Mouse (Mus musculus) lung, postnatal 0 days (tissue): ENCODE measurements at regions not wholly inside any gene's neighbourhood (a gene's known extent, or its start where the extent isn't known, plus 50 kb on each side); places are given as distances from the start of the nearest gene placed in this dataset.

Source experiments
- ATAC-seq: fragments of 200-750 bp; cut with Nextera tagmentation; 2 replicates; pipeline ENCODE4 v1.8.0; 2017; ENCODE audit warnings: moderate library complexity
- DNase-seq: peaks from one replicate; pipeline ENCODE4 v3.0.0-alpha.2; 2016; ENCODE audit warnings: low spot score
- H3K27ac ChIP-seq: fragments of 300-500 bp; sonication (generic); 2 replicates; pipeline ENCODE4 v1.5.1; 2014; ENCODE audit warnings: antibody characterized with exemption, mild to moderate bottlenecking, low read length, mixed read lengths
- H3K27me3 ChIP-seq: fragments of 300-500 bp; sonication (generic); replicated peaks from 2 replicates; pipeline ENCODE4 v1.6.1; 2014; ENCODE audit warnings: low read length, mixed read lengths; ENCODE audit not compliant: insufficient read depth
- H3K36me3 ChIP-seq: fragments of 300-500 bp; sonication (generic); 2 replicates; pipeline ENCODE4 v1.6.1; 2014; ENCODE audit warnings: low read length, mixed read lengths; ENCODE audit not compliant: insufficient read depth
- H3K4me1 ChIP-seq: fragments of 300-500 bp; sonication (generic); 2 replicates; pipeline ENCODE4 v1.6.1; 2014; ENCODE audit warnings: antibody characterized with exemption, low read depth, low read length, mixed read lengths; ENCODE audit not compliant: insufficient read depth
- H3K4me2 ChIP-seq: fragments of 300-500 bp; sonication (generic); replicated peaks from 2 replicates; pipeline ENCODE4 v1.6.1; 2014; ENCODE audit warnings: low read depth, mild to moderate bottlenecking, low read length, moderate library complexity, mixed read lengths
- H3K4me3 ChIP-seq: fragments of 300-500 bp; sonication (generic); 2 replicates; pipeline ENCODE4 v1.5.1; 2014; ENCODE audit warnings: low read depth, low read length
- H3K9ac ChIP-seq: fragments of 300-500 bp; sonication (generic); replicated peaks from 2 replicates; pipeline ENCODE4 v1.6.1; 2014; ENCODE audit warnings: low read depth, mild to moderate bottlenecking
- H3K9me3 ChIP-seq: fragments of 300-500 bp; sonication (generic); 2 replicates; pipeline ENCODE4 v1.6.1; 2016; ENCODE audit warnings: low read length, mixed read lengths
- CTCF ChIP-seq: IDR thresholded peaks from 2 replicates; pipeline ENCODE4 v1.5.1; 2016; ENCODE audit warnings: antibody characterized with exemption, mild to moderate bottlenecking
- EP300 ChIP-seq: IDR thresholded peaks from 2 replicates; pipeline ENCODE4 v1.6.1; 2016; ENCODE audit warnings: antibody characterized with exemption, mild to moderate bottlenecking, control low read depth
- WGBS: fragments of 180-500 bp; shearing (Covaris S2); extraction: QIAGEN DNeasy Blood & Tissue Kit; methylation state at CpG from one replicate; pipeline ENCODE4 v1.1.7; 2014; 5-methylcytosine and 5-hydroxymethylcytosine counted together

DNA sequence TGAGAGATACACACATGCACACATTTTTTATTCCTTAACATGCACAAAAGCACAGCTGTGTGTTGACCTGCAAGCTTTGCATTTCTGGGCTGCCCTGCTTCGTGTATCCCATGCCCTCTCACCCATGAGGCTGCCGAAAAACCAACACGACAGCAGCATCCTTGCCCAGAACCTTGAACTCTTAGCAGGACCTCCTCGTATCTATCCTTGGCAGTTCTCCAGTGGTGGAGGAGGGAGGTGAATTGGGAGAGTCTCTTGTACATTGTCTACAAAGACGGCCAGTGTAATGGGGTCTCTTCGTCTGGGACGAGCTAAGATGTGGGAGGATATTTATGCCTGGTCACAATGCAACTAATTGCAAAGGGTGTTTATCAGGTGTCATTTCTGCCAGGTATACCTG is 149.6 kb upstream of the Cadm1 start:
- TF ChIP-seq EP300 (no peak), CTCF (no peak)
- Histone ChIP-seq H3K4me3 (no peak overlapping the region), H3K4me2 (no peak overlapping the region), H3K4me1 (no peaks in the 10 kb centered on the region), H3K9me3 (no peaks in the 10 kb centered on the region), H3K36me3 (no peaks in the 10 kb centered on the region), H3K27me3 (0 out of 2 replicates have a peak, but pooled peaks cover 2% of the 10 kb centered on the region), H3K9ac (no peak overlapping the region), H3K27ac (no peak overlapping the region)
- no peak for DNase-seq
- 46% methylated on average over 7 of the region's 7 CpGs for WGBS
- no peak for ATAC-seq

DNA sequence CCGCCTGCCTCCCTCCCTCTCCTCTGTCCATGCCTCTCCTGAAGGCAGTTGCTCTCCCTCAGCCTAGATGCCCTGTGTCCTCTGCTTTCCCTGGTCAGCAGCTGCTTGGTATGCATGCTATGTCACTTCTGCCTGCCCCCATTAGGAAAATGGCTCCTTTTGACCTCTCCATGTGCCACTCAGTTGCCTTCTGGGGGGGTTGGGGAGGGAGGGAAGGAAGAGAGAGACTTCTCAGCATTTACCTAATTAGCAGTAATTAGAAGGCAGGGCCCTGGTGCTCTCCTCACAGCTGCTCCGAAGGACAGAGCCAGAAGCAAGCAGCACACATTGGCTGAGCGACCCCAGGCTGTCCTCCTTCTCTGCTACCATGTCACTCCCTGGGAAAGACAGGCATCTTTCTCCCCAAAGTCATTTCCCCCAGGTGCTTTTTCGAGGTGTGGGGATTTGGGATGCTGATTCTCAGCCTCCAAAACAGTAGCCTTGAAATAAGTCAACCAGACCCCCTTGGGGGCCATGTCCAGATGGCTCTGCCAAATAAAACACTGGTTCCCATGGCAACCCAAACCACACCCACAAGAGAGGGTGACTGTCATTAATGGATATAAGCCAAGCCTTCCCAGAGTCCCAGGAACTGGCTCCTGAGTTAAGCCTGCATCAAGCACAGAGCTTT is 145.7 kb upstream of the Cadm1 start:
- Histone ChIP-seq H3K27me3 (0 out of 2 replicates have a peak, but pooled peaks cover 2% of the 10 kb centered on the region), H3K36me3 (no peaks in the 10 kb centered on the region), H3K4me3 (no peak overlapping the region), H3K4me1 (no peaks in the 10 kb centered on the region), H3K9ac (no peak overlapping the region), H3K9me3 (no peaks in the 10 kb centered on the region), H3K27ac (no peak overlapping the region), H3K4me2 (no peak overlapping the region)
- TF ChIP-seq EP300, result no peak
- no peak for TF ChIP-seq CTCF
- WGBS, result 61% methylated on average over 4 of the region's 4 CpGs
- ATAC-seq (no peak), DNase-seq (no peak)

DNA sequence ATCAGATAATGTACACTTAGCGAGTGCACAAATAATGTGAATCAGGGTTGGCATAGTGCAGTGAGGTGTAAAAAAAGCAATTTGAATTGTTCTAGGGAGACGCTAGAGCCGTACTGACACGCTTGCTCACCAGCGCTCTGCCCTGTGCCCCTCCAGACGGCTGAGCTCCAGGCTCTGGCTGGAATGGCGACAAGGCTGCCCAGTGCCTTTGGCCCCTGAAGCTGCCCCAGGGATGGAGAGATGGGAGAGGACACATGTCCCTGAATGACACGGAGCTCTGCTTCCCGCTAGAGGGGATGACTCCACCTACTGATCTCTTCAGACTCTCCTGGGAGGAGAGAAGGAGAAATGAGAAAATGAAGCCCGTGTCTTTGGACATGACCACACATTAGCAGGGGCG is 143.3 kb upstream of the Cadm1 start:
- Histone ChIP-seq H3K27ac (no peak overlapping the region), H3K9ac (no peak overlapping the region), H3K36me3 (no peaks in the 10 kb centered on the region), H3K4me1 (no peaks in the 10 kb centered on the region), H3K4me3 (no peak overlapping the region), H3K4me2 (no peak overlapping the region), H3K27me3 (no peaks in the 10 kb centered on the region), H3K9me3 (no peaks in the 10 kb centered on the region)
- DNase-seq (no peak), ATAC-seq (no peak)
- TF ChIP-seq CTCF (no peak), EP300 (no peak)
- 77% methylated on average over 11 of the region's 11 CpGs for WGBS

DNA sequence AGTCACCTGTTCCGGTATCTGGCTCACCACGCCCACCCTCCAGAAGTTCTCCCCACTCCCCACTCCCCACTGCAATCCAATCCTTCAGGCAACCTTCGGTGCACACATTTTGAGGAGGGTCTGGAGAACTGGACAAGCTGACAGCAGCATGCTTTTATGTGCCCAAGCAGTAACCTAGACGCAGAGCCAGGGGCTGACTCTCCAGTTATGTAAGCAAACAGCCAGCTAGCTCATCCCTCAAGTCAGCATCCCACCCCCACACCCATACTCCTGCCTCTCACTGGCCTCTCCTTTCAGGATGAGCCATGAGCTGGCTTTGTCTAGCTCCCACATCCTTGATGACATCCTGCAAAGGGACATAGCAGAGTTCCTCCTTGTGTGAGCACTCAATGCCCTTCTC is 142.8 kb upstream of the Cadm1 start:
- no peak overlapping the region for H3K9ac ChIP-seq
- H3K36me3 ChIP-seq, result no peaks in the 10 kb centered on the region
- H3K4me3 ChIP-seq, result no peak overlapping the region
- DNase-seq, result no peak
- ATAC-seq, result no peak
- TF ChIP-seq CTCF (no peak), EP300 (no peak)
- no peak overlapping the region for H3K27ac ChIP-seq
- H3K4me1 ChIP-seq, result no peaks in the 10 kb centered on the region
- no peaks in the 10 kb centered on the region for H3K9me3 ChIP-seq
- no peak overlapping the region for H3K4me2 ChIP-seq
- H3K27me3 ChIP-seq, result no peaks in the 10 kb centered on the region
- WGBS, result 35% methylated on average over 4 of the region's 4 CpGs

DNA sequence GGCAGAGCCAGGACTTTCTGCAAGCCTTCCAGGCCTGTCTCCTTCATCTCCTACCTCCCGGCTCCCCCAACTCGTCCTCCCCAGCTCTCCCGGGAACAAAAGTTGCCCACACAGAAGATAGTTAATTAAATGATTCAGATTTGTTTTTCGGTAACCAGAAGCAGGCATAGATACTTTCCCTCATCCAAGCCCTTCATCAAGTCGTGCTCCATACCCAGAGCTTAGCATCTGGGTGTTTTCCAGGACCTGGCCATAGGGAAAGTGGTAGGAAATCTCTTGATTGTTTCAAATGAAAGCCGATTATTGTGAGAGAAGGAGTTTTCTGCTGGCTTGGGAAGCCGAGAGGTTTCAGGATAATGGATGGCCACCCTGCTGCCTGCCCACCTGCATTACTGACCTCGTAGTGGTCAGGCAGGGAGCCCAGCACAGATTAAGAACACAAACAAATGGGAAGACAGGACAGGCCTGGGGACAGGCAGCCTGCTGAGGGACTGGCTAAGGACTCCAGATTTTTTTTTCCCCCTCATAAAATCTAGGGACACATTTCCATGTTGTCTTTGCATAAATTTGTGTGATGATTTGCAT is 142.2 kb upstream of the Cadm1 start:
- no peak overlapping the region for H3K9ac ChIP-seq
- DNase-seq, result no peak
- TF ChIP-seq CTCF (no peak), EP300 (no peak)
- WGBS, result 59% methylated on average over 8 of the region's 8 CpGs
- no peaks in the 10 kb centered on the region for H3K9me3 ChIP-seq
- ATAC-seq, result no peak
- no peaks in the 10 kb centered on the region for H3K36me3 ChIP-seq
- H3K4me1 ChIP-seq, result no peaks in the 10 kb centered on the region
- H3K27me3 ChIP-seq, result no peaks in the 10 kb centered on the region
- no peak overlapping the region for H3K27ac ChIP-seq
- H3K4me2 ChIP-seq, result no peak overlapping the region
- no peak overlapping the region for H3K4me3 ChIP-seq

DNA sequence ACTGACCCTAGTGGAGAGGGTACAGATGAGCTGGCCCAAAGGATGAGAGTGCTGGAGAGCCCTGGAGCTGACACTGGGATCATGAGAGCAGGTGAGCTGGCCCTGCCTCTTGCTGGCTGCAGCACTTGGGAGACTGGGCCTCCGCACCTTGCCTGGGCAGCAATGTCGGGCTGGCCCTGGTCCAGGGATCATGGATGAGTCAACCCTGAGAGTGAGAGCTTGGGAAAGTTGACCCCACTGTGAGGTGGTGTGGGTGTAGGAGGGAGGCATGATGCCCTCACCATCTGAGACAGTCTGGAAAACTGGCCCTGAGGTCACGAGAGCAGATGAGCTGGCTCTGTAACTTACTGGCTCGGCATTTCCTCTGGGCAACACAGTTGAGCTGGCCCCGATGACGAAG is 140.1 kb upstream of the Cadm1 start:
- whole genome bisulfite sequencing, result 89% methylated on average over 6 of the region's 6 CpGs
- Histone ChIP-seq H3K27ac (no peak overlapping the region), H3K36me3 (no peaks in the 10 kb centered on the region), H3K4me2 (no peak overlapping the region), H3K4me3 (no peak overlapping the region), H3K9ac (no peak overlapping the region), H3K4me1 (no peaks in the 10 kb centered on the region), H3K9me3 (no peaks in the 10 kb centered on the region), H3K27me3 (no peaks in the 10 kb centered on the region)
- DNase-seq, result no peak
- no peak for ATAC-seq
- TF ChIP-seq EP300, result no peak
- no peak for TF ChIP-seq CTCF
